Mouse (Mus musculus): Measurements from ENCODE around the gene Ccdc34. TPM values are rescaled to one million over a fixed set of nuclear protein-coding genes. Genes with fewer than 3 reads are reported as not detected.
A peak's percentile ranks its signal among the peaks of the same experiment; 100 is the strongest.

Ccdc34 gene
- polyA plus RNA-seq, 1 experiment from 2014 or later, result 59.7 TPM

DNA sequence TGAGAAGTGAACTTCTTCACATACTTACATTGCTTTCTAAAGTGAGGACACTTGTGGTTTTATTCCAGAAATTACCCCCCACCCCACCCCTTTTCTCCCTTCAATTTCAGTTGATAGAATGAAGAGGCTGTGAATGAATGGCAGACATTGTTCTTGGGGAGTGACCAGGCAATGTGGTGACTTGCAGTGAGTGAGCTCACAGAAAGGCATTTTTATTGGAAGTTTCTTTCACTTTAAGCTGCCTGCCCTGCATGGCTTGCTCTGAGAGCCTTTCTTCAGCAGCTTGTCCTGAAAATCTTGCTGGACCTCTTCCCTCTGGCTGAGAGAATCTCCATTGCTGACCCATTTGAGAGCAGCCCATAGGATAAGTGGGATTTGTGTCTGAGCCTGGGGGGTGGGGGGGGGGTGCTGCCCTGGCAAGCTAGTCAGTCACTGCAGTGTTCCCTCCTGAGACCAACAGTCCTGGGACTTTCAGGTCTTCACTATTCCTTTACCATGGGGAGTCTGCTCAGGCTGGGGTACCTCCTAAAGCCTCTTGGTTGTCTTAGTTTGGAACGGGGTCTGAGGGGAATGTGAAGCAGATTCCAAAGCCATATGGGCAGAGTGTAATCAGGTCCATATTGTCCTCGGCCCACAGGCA lies 159.3 kb downstream of the Ccdc34 start:
- WGBS, result 35% methylated on average over 2 of the region's 2 CpGs
- Histone ChIP-seq H3K4me3 (ENCODE audit: low read length) (no peak overlapping the region), H3K27me3 (ENCODE audit: control insufficient read depth, insufficient read depth, low read length) (no peaks in the 10 kb centered on the region), H3K27ac (ENCODE audit: low read depth, low read length) (peak overlapping the region; percentile 30; the same call in 1 of the 2 replicates), H3K9me3 (ENCODE audit: control insufficient read depth, low read length) (no peaks in the 10 kb centered on the region), H3K4me1 (ENCODE audit: control insufficient read depth, insufficient read depth, low read length) (peaks cover 22% of the 10 kb centered on the region), H3K36me3 (ENCODE audit: control insufficient read depth, insufficient read depth, low read length) (no peaks in the 10 kb centered on the region), H3K9ac (ENCODE audit: low read depth, low read length) (no peak overlapping the region), H3K4me2 (replicated peaks; ENCODE audit: low read depth, low read length) (no peak overlapping the region)
- ATAC-seq (ENCODE audit: low FRiP score, low TSS enrichment), result no peak

DNA sequence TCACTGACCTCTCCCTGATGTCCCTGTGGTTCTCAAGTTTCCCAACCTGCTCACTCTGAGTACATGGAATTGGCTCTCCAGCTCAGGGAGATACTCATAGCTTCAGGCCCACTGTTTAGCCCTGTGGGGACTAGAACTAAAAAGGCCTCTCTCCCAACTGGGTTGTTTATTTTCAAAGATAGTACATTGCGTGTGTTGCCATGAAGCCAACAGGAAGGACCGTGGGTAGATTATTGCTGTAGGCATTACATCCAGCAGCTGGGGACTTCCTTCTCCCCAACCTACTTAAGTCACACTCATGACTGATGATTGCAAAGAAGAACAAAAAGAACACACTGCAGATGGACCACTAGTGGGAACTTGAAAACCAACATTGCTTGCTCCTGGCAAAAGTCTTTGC lies 159.8 kb downstream of the Ccdc34 start:
- Histone ChIP-seq H3K4me3 (ENCODE audit: low read length) (no peak overlapping the region), H3K9me3 (ENCODE audit: control insufficient read depth, low read length) (no peaks in the 10 kb centered on the region), H3K4me2 (replicated peaks; ENCODE audit: low read depth, low read length) (no peak overlapping the region), H3K27me3 (ENCODE audit: control insufficient read depth, insufficient read depth, low read length) (no peaks in the 10 kb centered on the region), H3K36me3 (ENCODE audit: control insufficient read depth, insufficient read depth, low read length) (no peaks in the 10 kb centered on the region), H3K9ac (ENCODE audit: low read depth, low read length) (no peak overlapping the region), H3K4me1 (ENCODE audit: control insufficient read depth, insufficient read depth, low read length) (peaks cover 27% of the 10 kb centered on the region), H3K27ac (ENCODE audit: low read depth, low read length) (no peak overlapping the region; the same call in 1 of the 2 replicates)
- WGBS, result 76% methylated on average over 2 of the region's 2 CpGs
- no peak for ATAC-seq (ENCODE audit: low FRiP score, low TSS enrichment)

DNA sequence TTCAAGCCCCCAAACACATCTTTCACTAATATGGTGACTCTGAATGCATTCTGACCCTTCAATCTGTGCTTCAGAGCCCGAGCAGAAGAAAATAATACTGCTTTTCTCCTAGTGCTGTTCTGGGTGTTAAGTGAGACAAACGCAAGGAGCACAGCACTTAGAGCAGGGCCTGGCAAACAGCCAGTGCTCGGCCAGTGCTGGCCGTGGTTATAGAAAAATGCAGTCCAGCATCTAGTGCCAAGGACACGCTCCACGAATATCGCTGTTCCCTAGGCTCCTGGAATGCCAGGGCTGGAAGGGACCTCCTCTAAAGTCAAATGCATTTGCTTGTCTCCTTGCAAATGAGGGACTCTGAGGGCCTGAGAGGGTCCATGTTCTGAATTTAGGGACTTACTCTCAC lies 160.3 kb downstream of the Ccdc34 start:
- no peak for ATAC-seq (ENCODE audit: low FRiP score, low TSS enrichment)
- WGBS, result 51% methylated on average over 7 of the region's 7 CpGs
- H3K4me1 ChIP-seq (ENCODE audit: control insufficient read depth, insufficient read depth, low read length), result peaks cover 32% of the 10 kb centered on the region
- H3K36me3 ChIP-seq (ENCODE audit: control insufficient read depth, insufficient read depth, low read length), result no peaks in the 10 kb centered on the region
- H3K27me3 ChIP-seq (ENCODE audit: control insufficient read depth, insufficient read depth, low read length), result no peaks in the 10 kb centered on the region
- H3K4me2 ChIP-seq (replicated peaks; ENCODE audit: low read depth, low read length), result no peak overlapping the region
- H3K4me3 ChIP-seq (ENCODE audit: low read length), result no peak overlapping the region
- H3K9me3 ChIP-seq (ENCODE audit: control insufficient read depth, low read length), result no peaks in the 10 kb centered on the region
- no peak overlapping the region for H3K9ac ChIP-seq (ENCODE audit: low read depth, low read length)
- H3K27ac ChIP-seq (ENCODE audit: low read depth, low read length), result no peak overlapping the region

DNA sequence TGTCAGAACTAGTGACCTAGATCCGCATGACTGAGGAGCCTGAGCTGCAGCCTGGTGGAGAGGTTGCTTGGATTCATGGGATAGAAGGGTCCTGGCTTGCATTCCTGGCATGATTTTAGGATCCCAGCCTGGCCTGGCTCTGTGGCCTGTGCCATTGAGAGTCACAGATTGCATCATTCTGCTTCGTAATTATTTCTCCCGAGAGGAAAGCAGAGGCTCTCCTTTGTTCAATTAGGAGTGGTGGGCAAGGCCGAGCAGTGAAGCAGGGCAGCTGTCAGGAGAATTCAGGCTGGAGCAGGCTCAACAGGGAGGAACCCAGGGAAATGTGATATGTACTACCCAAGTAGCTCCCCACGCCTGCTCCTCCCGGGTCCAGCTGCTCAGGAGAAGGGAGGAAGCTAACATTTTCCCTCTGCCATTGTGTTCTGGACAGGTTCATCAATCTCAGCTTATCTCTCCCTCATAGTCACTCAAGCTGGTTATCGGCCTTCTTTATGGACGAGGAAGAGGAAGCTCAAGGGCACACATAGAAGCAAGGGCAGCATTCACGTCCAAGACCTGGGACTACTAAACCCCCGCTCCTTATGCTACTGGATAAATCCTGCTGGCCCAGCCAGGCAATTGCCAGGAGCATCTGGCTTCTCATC lies 162.2 kb downstream of the Ccdc34 start:
- Histone ChIP-seq H3K4me2 (replicated peaks; ENCODE audit: low read depth, low read length) (no peak overlapping the region), H3K27ac (ENCODE audit: low read depth, low read length) (peak overlapping the region; percentile 77)
- WGBS, result 7% methylated on average over 10 of the region's 10 CpGs

DNA sequence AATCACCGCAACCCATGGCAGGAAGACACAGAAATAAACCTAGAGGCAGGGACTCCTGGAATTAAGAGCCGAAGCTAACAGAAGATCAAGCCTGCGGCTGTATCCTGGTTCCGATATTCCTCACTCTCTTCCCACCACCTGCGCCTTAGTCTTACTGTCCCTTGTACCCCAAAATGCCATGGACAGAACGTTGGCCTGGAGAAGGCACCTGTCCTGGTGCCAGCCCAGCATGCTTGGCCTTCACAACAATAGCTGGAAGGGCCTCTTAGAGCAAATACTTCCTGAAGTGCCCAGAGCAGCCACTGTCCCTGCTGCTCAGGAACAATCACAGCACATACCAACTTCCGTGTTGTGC lies 162.7 kb downstream of the Ccdc34 start:
- H3K9ac ChIP-seq (ENCODE audit: low read depth, low read length), result 0 out of 2 replicates have a peak overlapping the region, but pooled peaks have one; percentile 18
- no peaks in the 10 kb centered on the region for H3K36me3 ChIP-seq (ENCODE audit: control insufficient read depth, insufficient read depth, low read length)
- no peaks in the 10 kb centered on the region for H3K27me3 ChIP-seq (ENCODE audit: control insufficient read depth, insufficient read depth, low read length)
- no peaks in the 10 kb centered on the region for H3K9me3 ChIP-seq (ENCODE audit: control insufficient read depth, low read length)
- H3K4me2 ChIP-seq (replicated peaks; ENCODE audit: low read depth, low read length), result no peak overlapping the region
- WGBS, result 43% methylated on average over 7 of the region's 7 CpGs
- H3K27ac ChIP-seq (ENCODE audit: low read depth, low read length), result peak overlapping the region; percentile 77
- no peak overlapping the region for H3K4me3 ChIP-seq (ENCODE audit: low read length)
- H3K4me1 ChIP-seq (ENCODE audit: control insufficient read depth, insufficient read depth, low read length), result peaks cover 29% of the 10 kb centered on the region
- ATAC-seq (ENCODE audit: low FRiP score, low TSS enrichment), result peak; percentile 15

More for the DNA sequence above, 162.2 kb downstream of the Ccdc34 start:
- ATAC-seq (ENCODE audit: low FRiP score, low TSS enrichment), result peak; percentile 97
- H3K4me3 ChIP-seq (ENCODE audit: low read length), result no peak overlapping the region
- no peaks in the 10 kb centered on the region for H3K9me3 ChIP-seq (ENCODE audit: control insufficient read depth, low read length)
- H3K9ac ChIP-seq (ENCODE audit: low read depth, low read length), result no peak overlapping the region
- H3K36me3 ChIP-seq (ENCODE audit: control insufficient read depth, insufficient read depth, low read length), result no peaks in the 10 kb centered on the region
- peaks cover 29% of the 10 kb centered on the region for H3K4me1 ChIP-seq (ENCODE audit: control insufficient read depth, insufficient read depth, low read length)
- no peaks in the 10 kb centered on the region for H3K27me3 ChIP-seq (ENCODE audit: control insufficient read depth, insufficient read depth, low read length)

DNA sequence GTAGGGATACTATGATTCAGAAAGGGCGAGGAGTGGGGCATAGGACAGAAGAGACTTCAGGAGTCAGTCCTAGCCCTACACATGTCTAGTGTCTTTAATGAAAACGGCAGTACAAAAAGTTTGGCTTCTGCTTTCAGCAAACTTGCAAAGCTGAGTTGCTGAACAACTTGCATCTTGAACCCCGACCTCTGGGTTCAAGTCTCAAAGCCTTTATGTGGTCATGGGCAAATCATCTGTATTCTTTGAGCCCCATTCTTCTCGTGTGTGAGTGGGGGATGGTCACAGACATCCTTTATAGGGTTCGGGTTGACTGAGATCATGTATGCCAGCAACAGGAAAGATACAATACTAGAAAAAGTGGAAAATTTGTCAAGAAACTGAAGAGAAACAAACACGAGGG lies 164.0 kb downstream of the Ccdc34 start:
- peaks cover 32% of the 10 kb centered on the region for H3K4me1 ChIP-seq (ENCODE audit: control insufficient read depth, insufficient read depth, low read length)
- H3K36me3 ChIP-seq (ENCODE audit: control insufficient read depth, insufficient read depth, low read length), result no peaks in the 10 kb centered on the region
- no peak overlapping the region for H3K4me2 ChIP-seq (replicated peaks; ENCODE audit: low read depth, low read length)
- WGBS, result 73% methylated on average over 6 of the region's 6 CpGs
- ATAC-seq (ENCODE audit: low FRiP score, low TSS enrichment), result no peak
- H3K27me3 ChIP-seq (ENCODE audit: control insufficient read depth, insufficient read depth, low read length), result no peaks in the 10 kb centered on the region
- no peak overlapping the region for H3K4me3 ChIP-seq (ENCODE audit: low read length)
- no peak overlapping the region for H3K27ac ChIP-seq (ENCODE audit: low read depth, low read length)
- H3K9me3 ChIP-seq (ENCODE audit: control insufficient read depth, low read length), result no peaks in the 10 kb centered on the region
- H3K9ac ChIP-seq (ENCODE audit: low read depth, low read length), result no peak overlapping the region

DNA sequence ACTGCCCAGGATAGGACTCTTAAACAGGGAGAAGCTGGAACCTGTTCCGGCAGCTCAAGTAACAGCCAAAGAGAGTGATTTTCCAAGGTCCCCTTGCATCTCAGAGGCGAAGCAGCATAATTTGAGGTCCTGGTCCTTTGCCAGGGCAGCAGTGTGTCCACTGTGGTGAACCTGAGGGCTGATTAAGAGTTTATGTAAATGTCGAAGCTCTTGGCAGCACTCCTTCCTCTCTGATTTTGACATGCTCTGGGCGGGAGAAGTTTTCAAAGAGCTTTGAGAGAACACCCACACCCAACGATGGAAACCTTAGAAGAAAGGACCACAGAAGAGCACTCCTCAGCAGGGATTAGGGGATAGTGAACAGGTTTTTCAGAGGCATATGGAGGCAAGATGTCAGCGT lies 164.6 kb downstream of the Ccdc34 start:
- ATAC-seq (ENCODE audit: low FRiP score, low TSS enrichment), result no peak
- no peaks in the 10 kb centered on the region for H3K36me3 ChIP-seq (ENCODE audit: control insufficient read depth, insufficient read depth, low read length)
- no peak overlapping the region for H3K4me3 ChIP-seq (ENCODE audit: low read length)
- 60% methylated on average over 6 of the region's 6 CpGs for WGBS
- no peak overlapping the region for H3K4me2 ChIP-seq (replicated peaks; ENCODE audit: low read depth, low read length)
- no peak overlapping the region for H3K9ac ChIP-seq (ENCODE audit: low read depth, low read length)
- no peak overlapping the region for H3K27ac ChIP-seq (ENCODE audit: low read depth, low read length)
- H3K27me3 ChIP-seq (ENCODE audit: control insufficient read depth, insufficient read depth, low read length), result no peaks in the 10 kb centered on the region
- peaks cover 34% of the 10 kb centered on the region for H3K4me1 ChIP-seq (ENCODE audit: control insufficient read depth, insufficient read depth, low read length)
- no peaks in the 10 kb centered on the region for H3K9me3 ChIP-seq (ENCODE audit: control insufficient read depth, low read length)

DNA sequence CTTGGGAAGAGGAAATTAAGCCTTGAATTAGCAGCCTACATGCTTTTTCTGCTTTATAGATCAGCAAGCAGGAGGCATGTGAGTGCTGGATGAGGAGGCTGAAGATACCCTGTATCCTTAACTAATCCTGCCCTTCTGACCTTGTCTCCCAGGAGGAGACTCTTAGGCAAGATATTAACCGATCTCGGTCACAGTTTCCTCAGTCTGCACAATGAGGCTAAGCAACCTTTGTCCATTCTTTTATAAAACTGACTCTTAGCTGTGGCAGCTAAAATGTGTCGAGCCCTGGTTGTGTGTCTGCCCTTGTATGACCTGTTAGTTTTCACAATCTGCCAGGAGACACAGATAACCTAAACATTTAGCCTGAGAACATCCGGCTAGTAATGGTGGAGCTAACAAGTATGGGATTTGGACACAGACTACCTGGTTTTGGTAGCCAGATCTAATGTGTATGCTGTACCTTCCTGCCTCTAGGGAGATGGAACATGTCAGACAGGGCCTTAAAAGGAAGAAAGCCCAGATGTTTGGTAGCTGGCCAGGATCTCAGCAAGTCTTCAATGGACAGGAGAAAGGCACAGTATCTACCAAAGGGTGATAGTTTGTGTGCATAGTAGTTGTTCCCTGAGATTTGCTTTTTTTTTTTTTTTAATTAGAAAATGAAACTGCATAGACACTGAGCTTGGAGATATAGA lies 165.3 kb downstream of the Ccdc34 start:
- H3K4me1 ChIP-seq (ENCODE audit: control insufficient read depth, insufficient read depth, low read length), result peaks cover 38% of the 10 kb centered on the region
- no peak overlapping the region for H3K9ac ChIP-seq (ENCODE audit: low read depth, low read length)
- no peak for ATAC-seq (ENCODE audit: low FRiP score, low TSS enrichment)

DNA sequence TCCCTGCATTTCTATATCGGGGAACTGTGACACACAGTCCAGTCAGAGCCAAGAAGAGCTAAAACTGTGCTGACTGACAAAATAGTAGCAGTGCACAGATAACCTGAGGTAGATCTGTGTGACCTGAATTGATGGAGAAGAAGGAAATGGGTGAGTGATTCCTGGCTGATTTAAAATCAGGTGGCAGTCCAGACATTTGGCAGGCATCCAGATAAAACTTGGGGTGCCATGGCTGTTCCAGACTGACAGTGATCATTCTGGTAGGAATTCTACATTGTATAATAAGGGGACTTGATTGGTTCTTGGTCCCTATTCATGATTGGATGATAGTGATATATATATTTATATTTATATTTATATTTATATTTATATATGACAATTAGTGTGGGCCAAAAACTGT lies 166.5 kb downstream of the Ccdc34 start:
- WGBS, result 91% methylated on average over 1 of the region's 1 CpGs
- H3K27me3 ChIP-seq (ENCODE audit: control insufficient read depth, insufficient read depth, low read length), result no peaks in the 10 kb centered on the region
- H3K36me3 ChIP-seq (ENCODE audit: control insufficient read depth, insufficient read depth, low read length), result no peaks in the 10 kb centered on the region
- H3K4me2 ChIP-seq (replicated peaks; ENCODE audit: low read depth, low read length), result no peak overlapping the region
- ATAC-seq (ENCODE audit: low FRiP score, low TSS enrichment), result no peak
- no peak overlapping the region for H3K4me3 ChIP-seq (ENCODE audit: low read length)
- no peaks in the 10 kb centered on the region for H3K9me3 ChIP-seq (ENCODE audit: control insufficient read depth, low read length)
- H3K9ac ChIP-seq (ENCODE audit: low read depth, low read length), result no peak overlapping the region
- H3K27ac ChIP-seq (ENCODE audit: low read depth, low read length), result no peak overlapping the region
- H3K4me1 ChIP-seq (ENCODE audit: control insufficient read depth, insufficient read depth, low read length), result peaks cover 47% of the 10 kb centered on the region

More for the DNA sequence above, 165.3 kb downstream of the Ccdc34 start:
- 72% methylated on average over 4 of the region's 4 CpGs for WGBS
- H3K27me3 ChIP-seq (ENCODE audit: control insufficient read depth, insufficient read depth, low read length), result no peaks in the 10 kb centered on the region
- H3K4me2 ChIP-seq (replicated peaks; ENCODE audit: low read depth, low read length), result no peak overlapping the region
- no peak overlapping the region for H3K4me3 ChIP-seq (ENCODE audit: low read length)
- H3K27ac ChIP-seq (ENCODE audit: low read depth, low read length), result no peak overlapping the region
- H3K36me3 ChIP-seq (ENCODE audit: control insufficient read depth, insufficient read depth, low read length), result no peaks in the 10 kb centered on the region
- no peaks in the 10 kb centered on the region for H3K9me3 ChIP-seq (ENCODE audit: control insufficient read depth, low read length)

All from kidney, embryonic 14.5 days (tissue).